Mouse (Mus musculus): ENCODE measurements around the gene Sorl1.

Gene Sorl1

GRCm38 (mm10) chr9:41918155-41918554, 205.9 kb downstream of the Sorl1 start:
- no peak for DNase-seq (ENCODE audit: low spot score)

GRCm38 (mm10) chr9:41915571-41915970, 208.5 kb downstream of the Sorl1 start:
- DNase-seq (ENCODE audit: low spot score) = no peak

All from adipocyte (in vitro differentiated cells).